Mouse (Mus musculus) thymus, postnatal 36 days (tissue): ENCODE results near the gene Nyap1.

Source experiments
- DNase-seq, 2 experiments: peaks; one replicate each; pipeline ENCODE4 v3.0.0; 2022; ENCODE audit warnings: mixed read lengths in 2 of 2

The Nyap1 gene

GRCm38 (mm10) chr5:137691881-137692280 is 49.5 kb downstream of the Nyap1 start:
- DNase-seq, result no peak

GRCm38 (mm10) chr5:137690531-137690930 is 50.9 kb downstream of the Nyap1 start:
- peak in 1 of 2 experiments; percentile 32 for DNase-seq

- DNase-seq, result peak in 1 of 2 experiments; percentile 63
Measured at GRCm38 (mm10) chr5:137689974-137690373, 51.4 kb downstream of the Nyap1 start.

- peak; percentile 42 to 63 for DNase-seq
Measured at GRCm38 (mm10) chr5:137686127-137686790, 55.1 kb downstream of the Nyap1 start.

- DNase-seq, result no peak
Measured at GRCm38 (mm10) chr5:137685653-137686052, 55.8 kb downstream of the Nyap1 start.

- DNase-seq, result peak; percentile 97 to 99
Measured at GRCm38 (mm10) chr5:137684294-137685123, 56.9 kb downstream of the Nyap1 start, which contains the start of gene Agfg2. Gene Agfg2, minus strand, starts transcription at chr5:137684726.

- peak; percentile 44 to 60 for DNase-seq
Measured at GRCm38 (mm10) chr5:137683388-137684293, 57.8 kb downstream of the Nyap1 start.

GRCm38 (mm10) chr5:137682526-137682925 is 58.9 kb downstream of the Nyap1 start:
- DNase-seq, result no peak
